Mouse (Mus musculus) granulocyte monocyte progenitor cell, adult 5-6 weeks (primary cell): ENCODE results near the gene Nelfb. TPM values are rescaled to one million over a fixed set of nuclear protein-coding genes. Genes with fewer than 3 reads are reported as not detected.
A peak's percentile ranks its signal among the peaks of the same experiment; 100 is the strongest.

Experiments used
- ATAC-seq: replicated peaks from 2 replicates; pipeline ENCODE4 v1.8.0; 2016; ENCODE audit warnings: mild to moderate bottlenecking, moderate TSS enrichment, inconsistent platforms; ENCODE audit not compliant: poor library complexity, severe bottlenecking
- total RNA-seq, 2 experiments: library from RNA; stranded (forward) in 1 of 2; stranded (reverse) in 1 of 2; fragments of 200-712, 200-1000 nt in 1 of 2; fragments of >200 nt in 1 of 2; fragmentation: Nextera tagmentation in 1 of 2; gene quantifications; 2 replicates each; pipeline ENCODE4 v1.2.3; 2014 to 2017

Gene Nelfb
- total RNA-seq, 2 experiments from 2014 or later = 79.5 to 81.1 TPM

GRCm38 (mm10) chr2:25200631-25201030, 10.7 kb downstream of the Nelfb start:
- no peak for ATAC-seq

DNA sequence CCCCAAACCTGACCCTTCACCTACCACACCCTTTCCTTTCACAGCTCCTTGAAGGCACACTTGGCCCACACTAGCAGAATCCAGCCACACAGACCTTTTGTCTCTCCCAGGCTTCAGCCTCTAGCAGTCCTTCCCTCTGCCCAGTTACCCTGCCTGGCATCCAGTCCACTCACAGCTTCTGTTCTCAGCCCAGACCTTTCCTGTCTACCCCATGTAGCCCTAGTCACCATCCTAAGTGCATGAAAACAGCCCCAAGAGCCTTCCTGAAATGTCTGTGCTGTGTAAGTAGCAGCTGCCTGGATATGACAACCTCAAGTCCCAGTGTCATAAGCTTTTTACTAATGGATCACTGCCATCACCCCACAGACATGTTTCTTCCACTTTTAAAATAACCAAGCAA, 13.3 kb downstream of the Nelfb start:
- ATAC-seq = no peak

DNA sequence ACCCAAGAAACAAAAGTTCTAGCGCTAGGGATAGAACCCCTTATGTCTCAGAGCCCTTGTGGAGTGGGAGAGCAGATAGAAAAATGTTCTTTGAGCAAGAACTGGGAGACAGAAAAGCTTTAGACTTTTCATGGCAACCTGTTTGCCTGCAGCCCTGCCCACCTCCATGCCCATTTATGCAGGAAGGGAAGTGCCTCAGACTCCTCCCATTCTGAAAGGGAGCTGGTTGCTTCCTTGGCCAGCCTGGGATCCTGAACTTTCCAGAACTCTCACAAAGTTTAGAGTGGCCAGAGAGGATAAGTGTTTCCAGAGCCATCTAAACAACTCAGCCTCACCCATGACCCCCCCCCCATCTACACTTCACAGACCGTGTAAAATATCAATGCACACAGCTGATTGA, 14.1 kb downstream of the Nelfb start:
- ATAC-seq = no peak

DNA sequence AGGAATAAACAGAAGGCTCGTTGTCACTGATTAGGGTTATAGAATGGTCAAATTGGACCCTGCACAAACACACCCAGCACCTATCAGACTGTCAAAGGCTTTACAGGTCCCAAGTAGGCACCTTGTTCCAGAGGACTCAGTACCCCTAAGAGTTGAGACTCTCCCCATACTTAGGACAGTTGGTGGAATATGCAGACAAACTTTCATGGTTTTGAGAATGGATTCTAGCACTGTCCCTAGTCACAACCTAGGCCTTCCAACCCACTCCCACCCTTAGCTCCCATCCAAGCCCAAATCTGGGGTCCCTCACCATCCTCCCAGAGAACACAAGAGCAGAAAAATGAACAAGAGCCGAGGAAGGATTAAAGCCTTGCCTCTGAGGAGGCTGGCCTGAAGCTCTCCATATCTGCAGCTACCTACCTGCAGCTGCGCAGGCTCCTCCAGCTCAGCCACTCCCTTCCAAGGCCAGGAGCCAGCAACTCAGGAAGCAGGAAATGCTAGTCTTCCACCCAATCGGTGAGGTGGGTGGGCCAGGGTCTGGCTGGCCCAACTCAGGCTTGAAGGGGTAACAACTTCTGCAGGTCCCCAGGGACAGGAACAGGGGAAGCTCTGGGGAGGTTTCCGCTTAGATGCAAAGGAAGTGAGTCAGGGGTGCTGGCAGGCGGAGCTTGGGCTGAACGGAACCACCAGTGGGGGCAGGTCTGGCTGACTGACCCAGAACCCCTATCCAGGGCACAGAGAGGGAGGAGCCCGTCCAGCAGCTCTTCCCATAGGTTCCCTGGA, 14.9 kb downstream of the Nelfb start, which contains the start of gene Tor4a:
Gene Tor4a (minus strand): TSS at position 715 of the 783 bp plus-strand sequence.
- ATAC-seq = peak; percentile 63

DNA sequence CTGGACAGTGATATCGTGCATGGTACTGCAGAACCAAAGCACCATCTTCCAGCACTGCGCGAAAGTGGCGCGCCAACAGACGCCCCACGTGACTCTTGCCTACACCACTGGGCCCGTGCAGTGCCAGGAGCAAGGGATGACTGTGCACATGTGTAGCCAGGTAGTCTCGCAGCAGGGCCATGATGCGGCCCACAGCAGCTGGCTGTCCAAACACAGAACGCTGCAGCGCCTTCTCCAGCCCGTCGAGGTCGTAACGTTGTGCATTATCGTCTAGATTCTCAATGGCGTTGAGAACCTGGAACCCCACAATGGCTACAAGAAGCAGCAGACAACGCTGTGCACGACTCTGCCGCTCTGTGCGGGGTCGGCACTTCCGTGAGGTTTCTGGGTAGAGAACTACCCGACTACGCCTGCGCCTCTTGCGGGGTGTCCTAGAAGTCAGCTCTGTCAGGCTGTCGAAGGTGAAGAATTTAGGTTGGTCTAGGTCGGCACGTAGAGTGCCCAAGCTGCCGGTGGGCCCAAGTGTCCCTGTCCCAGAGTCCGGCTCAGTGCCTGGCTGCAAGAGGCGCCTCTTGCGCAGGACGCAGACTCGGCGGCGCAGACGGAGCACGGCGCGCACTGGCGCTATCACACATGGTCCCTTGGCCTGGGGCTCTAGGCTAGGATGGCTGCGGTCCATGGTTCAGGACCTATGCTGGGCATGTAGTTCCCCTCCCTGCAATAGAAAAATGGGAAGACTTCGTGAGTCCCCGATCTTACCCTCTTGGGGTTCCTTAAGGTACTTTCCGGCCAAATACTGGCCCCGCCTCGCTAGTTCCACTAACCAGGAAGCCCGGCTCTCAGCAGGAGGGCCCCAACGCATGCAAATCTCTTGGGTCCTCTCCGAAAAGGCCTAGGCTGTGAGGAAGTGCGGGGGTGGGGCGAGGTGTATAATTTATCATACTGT, 15.8 kb downstream of the Nelfb start:
- peak; percentile 17 for ATAC-seq

DNA sequence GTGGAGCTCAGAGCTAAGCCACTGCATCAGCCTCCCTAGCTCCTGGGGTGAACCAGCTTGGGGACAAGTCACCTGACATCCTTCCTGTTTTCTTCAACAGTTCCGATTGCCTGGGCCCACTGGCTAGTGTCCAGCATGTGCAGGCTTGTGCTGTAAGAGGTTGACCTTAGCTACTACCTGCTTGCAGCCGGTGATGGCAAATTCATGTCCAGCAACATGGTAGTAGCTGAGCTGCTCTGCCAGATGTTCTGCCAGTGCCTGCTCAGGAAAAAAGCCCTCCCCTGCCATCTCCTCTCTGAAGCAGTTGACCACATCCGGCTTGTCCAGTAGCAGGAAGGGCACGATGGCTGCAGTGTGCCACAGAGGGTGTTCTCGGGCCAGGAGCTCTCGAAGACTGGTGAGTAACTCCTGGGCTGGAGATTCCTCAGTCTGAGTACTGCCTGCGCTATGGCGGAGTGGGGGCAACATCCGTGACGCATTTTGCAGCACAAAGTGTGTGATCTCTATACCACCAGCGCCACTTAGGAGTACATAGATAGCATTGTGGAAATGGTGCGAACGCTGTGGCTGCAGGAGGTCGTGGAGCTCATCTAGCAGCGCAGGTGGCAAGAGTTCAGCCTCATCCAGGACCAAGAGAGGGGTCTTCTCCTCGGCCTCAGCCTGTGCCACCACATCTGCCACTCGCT, 16.7 kb downstream of the Nelfb start:
- peak; percentile 29 for ATAC-seq

GRCm38 (mm10) chr2:25194006-25194405, 17.3 kb downstream of the Nelfb start:
- no peak for ATAC-seq

DNA sequence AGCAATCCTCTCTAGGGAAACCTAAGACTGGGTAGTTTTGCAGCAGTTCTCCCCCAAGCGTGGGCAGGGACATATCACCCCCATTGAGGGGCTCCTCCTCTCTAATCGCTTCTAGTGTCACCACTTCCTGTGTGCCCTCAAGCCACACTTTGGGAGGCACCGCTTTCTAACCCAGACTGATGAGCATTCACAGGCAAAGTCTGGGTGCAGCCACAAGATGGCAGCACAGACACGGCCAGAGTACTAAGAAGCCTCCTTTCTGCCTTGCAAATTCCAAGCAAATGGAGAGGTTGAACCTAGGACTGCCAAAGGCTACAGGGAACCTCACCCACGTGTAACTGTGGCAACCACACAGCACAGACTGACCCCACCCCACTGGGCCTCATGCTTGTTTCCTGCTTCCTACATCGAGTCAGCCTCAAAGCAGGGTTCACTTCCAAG, 17.9 kb downstream of the Nelfb start:
- peak; percentile 56 for ATAC-seq

DNA sequence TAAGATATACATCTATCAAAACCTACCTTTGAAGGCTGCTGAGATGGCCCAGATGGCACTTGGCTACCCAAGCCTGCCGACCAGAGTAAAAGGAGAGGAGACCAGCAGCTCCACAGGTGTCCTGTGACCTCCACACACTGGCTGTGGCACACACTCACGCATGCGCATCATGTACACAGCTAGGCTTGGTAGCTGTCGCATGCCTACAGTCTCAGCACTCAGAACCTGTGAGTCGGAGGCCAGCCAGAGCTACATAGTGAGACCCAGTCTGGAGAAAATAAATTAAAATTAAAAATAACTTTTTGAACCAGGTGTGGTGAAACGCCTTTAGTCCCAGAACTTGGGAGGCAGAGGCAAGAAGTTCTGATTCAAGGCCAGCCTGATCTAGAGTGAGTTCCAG, 23.4 kb downstream of the Nelfb start:
- ATAC-seq = no peak

GRCm38 (mm10) chr2:25186575-25186930, 24.7 kb downstream of the Nelfb start:
- ATAC-seq = 0 out of 2 replicates have a peak, but pooled peaks have one; percentile 21

DNA sequence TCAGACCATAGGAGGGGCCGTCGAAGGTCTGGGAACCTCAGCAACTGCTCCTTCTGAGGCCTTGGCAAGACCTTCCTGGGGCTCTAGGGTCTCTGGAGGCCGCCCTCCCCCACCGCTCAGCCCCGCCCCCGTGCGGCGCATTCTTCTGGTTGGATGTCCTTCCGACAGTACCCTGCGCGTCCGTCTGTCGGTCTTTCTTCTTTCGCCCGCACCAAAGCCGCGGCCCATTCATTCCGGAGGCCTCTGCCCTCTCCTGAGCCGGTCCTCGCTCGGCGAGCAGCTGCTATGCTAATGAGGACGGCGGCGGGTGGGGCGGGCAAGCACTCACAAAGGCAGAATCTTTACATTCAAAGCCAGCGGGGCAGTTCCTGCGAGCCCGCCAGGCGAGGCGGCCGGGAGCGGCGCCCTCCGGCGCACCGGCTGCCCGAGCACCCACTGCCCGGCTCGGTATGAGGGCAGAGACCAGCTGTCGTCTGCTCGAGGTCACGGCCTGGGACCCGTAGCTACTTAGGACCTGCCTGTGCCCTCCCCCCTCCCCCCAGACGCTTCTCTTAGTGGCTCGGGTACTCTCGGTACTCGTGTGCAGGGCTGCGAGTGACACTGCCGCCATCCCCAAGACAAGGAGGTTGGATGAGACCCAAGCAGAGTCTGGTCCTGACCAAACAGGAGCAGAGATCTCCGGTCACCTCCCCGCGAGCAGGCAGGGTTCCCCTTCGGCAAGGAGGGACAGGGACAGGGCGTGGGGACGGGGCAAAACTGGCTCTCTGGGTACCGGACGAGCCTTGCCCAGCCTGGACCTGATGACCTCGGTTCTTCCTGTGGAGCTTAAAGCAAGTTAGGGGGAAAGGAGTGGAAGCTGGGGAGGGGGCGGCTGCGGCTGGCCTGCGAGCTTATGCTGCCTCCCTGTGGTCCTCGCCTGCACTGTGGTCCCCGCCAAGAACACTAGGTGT, 25.4 kb downstream of the Nelfb start:
- ATAC-seq = peak; percentile 42

DNA sequence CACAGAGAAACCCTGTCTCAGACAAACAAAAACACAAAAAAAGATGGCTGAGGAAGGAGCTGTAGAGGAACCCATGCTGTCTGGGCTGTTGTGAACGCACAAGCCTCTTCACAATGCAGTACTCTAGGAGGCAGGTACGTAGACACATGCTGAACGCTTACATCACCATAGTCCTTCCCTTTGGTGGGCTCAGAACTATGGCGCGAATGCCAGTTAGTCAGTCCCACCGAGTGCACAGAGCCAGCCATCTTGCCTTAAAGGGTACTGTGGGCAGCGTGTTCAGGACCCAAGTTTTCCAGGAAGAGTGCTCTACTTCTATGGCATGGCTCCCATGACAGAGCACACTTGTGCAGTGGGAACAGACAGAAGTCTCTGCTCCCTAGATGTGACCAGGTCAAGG, 26.8 kb downstream of the Nelfb start:
- ATAC-seq = no peak

GRCm38 (mm10) chr2:25183336-25183735, 28.0 kb downstream of the Nelfb start:
- no peak for ATAC-seq

GRCm38 (mm10) chr2:25182664-25183063, 28.6 kb downstream of the Nelfb start:
- ATAC-seq = no peak

- no peak for ATAC-seq
These were observed 29.3 kb downstream of the Nelfb start for GRCm38 (mm10) chr2:25181891-25182397.

DNA sequence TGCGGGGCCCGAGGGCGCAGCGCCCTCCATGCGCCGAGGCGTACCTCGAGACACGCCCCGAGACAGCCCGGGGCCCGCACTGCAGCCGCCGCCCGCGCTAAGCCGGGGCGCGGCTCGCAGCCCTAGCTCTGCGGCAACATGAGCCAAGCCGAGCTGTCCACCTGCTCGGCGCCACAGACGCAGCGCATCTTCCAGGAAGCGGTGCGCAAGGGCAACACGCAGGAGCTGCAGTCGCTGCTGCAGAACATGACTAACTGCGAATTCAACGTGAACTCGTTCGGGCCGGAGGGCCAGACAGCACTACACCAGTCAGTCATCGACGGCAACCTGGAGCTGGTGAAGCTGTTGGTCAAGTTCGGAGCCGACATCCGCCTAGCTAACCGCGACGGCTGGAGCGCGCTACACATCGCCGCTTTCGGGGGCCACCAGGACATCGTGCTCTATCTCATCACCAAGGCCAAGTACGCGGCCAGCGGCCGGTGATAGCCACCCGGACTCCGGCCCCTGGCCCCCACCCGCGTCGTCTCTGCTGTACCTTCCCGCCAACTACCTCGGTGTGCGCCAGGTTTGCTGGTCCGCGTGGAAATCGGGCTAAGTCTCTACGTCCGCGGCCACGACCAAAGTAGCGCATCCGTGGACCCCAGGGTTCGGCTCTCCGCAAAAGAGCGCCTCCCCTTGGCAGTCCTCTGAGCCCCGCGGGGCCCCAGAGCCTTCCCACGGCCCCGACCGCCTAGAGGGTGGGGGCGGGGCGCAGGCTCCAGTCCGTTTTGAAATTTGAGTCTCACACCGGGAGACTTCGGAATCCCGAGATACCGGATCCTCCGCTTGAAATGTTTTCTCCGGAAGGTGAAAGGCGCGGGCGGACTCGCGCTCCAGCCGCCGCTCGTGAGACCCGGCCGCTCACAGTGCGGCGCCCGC, 30.1 kb downstream of the Nelfb start:
- peak; percentile 19 for ATAC-seq

DNA sequence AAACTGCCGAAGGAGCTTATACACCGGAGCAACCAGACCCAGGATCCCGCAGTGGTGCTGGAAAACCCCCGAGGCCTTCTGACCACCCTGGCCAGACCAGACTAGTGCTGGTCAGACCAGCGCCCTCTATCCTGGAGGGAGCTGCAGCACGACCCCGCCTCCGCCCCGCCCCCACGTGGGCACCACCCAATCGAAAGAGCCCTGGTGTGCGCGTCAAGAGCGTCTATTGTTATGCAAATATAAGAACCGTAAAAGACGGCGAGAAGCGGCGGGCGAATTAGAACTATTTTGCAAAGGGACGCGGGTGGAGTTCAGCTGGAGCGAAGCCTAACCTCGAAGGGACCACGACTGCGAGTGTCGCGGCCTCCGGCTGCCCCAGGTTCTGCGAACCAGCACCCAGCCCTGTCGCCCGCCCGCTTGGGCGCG, 30.8 kb downstream of the Nelfb start, which contains the start of gene Nrarp:
Gene Nrarp (plus strand): TSS at position 281 of the 426 bp plus-strand sequence.
- peak; percentile 87 for ATAC-seq

DNA sequence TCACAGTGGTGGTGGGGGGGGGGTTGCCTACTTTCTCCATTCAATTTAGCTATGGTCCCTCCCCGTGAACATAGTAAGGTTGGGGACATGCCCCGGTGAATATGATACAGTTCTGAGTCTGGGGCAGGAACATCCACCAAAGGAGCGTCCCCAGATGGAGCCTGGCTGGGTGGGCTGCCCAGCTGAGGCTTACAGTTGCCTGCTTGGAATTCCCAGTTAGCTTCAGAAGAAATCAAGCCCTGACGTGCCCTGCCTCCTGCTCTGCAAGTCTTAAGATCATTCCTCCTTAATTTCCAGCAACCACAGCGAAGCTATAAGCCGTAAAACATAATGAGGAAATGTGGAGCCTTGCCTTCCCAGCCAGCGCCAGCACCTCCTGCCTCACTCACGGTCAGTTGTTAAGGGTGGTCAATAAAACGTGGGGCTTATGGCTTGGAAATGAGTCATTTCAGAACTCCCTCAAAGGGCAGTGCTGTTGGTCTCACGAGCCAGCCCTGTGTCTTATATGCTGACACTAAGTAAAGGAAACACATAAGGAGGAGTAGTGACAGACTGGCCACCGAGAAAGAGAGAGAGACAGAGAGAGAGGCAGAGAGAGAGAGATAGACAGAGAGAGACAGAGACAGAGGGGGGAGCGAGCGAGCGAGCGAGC, 31.6 kb downstream of the Nelfb start:
- no peak for ATAC-seq
